Mouse (Mus musculus): ENCODE results near the gene Pck1. TPM values are rescaled to one million over a fixed set of nuclear protein-coding genes. Genes with fewer than 3 reads are reported as not detected.

The Pck1 gene
- polyA plus RNA-seq, 1 experiment from 2014 or later: not detected

- H3K4me3 ChIP-seq: no peak overlapping the region
- H3K4me1 ChIP-seq (replicated peaks): peaks cover 58% of the 10 kb centered on the region
- H3K27me3 ChIP-seq: 0 out of 2 replicates have a peak, but pooled peaks cover 14% of the 10 kb centered on the region
- no peak for ATAC-seq (ENCODE audit: low FRiP score)
- H3K4me2 ChIP-seq: no peak overlapping the region
- 41% methylated on average over 5 of the region's 5 CpGs for whole genome bisulfite sequencing
- no peak overlapping the region for H3K9ac ChIP-seq
- peak overlapping the region; percentile 67 for H3K27ac ChIP-seq
- no peaks in the 10 kb centered on the region for H3K9me3 ChIP-seq
- H3K36me3 ChIP-seq: no peaks in the 10 kb centered on the region
These were observed 15.6 kb downstream of the Pck1 start for GRCm38 (mm10) chr2:173168411-173168851.

- Histone ChIP-seq H3K4me1 (replicated peaks) (peaks cover 73% of the 10 kb centered on the region), H3K9ac (no peak overlapping the region), H3K27ac (no peak overlapping the region), H3K36me3 (no peaks in the 10 kb centered on the region), H3K4me3 (no peak overlapping the region), H3K27me3 (0 out of 2 replicates have a peak, but pooled peaks cover 9% of the 10 kb centered on the region), H3K4me2 (no peak overlapping the region), H3K9me3 (no peaks in the 10 kb centered on the region)
- 71% methylated on average over 2 of the region's 2 CpGs for WGBS
- no peak for ATAC-seq (ENCODE audit: low FRiP score)
These were observed 17.2 kb downstream of the Pck1 start for GRCm38 (mm10) chr2:173170081-173170480.

GRCm38 (mm10) chr2:173170715-173171114 is 17.9 kb downstream of the Pck1 start:
- no peak for ATAC-seq (ENCODE audit: low FRiP score)
- 0 out of 2 replicates have a peak, but pooled peaks cover 7% of the 10 kb centered on the region for H3K27me3 ChIP-seq
- no peaks in the 10 kb centered on the region for H3K9me3 ChIP-seq
- no peak overlapping the region for H3K4me3 ChIP-seq
- H3K27ac ChIP-seq: peak overlapping the region; percentile 93
- H3K36me3 ChIP-seq: no peaks in the 10 kb centered on the region
- H3K4me1 ChIP-seq (replicated peaks): peaks cover 73% of the 10 kb centered on the region
- 65% methylated on average over 2 of the region's 2 CpGs for WGBS
- no peak overlapping the region for H3K9ac ChIP-seq
- H3K4me2 ChIP-seq: no peak overlapping the region

GRCm38 (mm10) chr2:173171470-173171869 is 18.6 kb downstream of the Pck1 start:
- H3K27me3 ChIP-seq: no peaks in the 10 kb centered on the region
- H3K9me3 ChIP-seq: no peaks in the 10 kb centered on the region
- peak overlapping the region; percentile 18 for H3K4me3 ChIP-seq
- H3K9ac ChIP-seq: peak overlapping the region; percentile 51
- peak overlapping the region; percentile 93 for H3K27ac ChIP-seq
- WGBS: under 1% methylated on average over 30 of the region's 30 CpGs
- H3K36me3 ChIP-seq: no peaks in the 10 kb centered on the region
- peak overlapping the region; percentile 50 for H3K4me2 ChIP-seq
- peak; percentile 16 for ATAC-seq (ENCODE audit: low FRiP score)
- peaks cover 70% of the 10 kb centered on the region for H3K4me1 ChIP-seq (replicated peaks)

GRCm38 (mm10) chr2:173171956-173172355 is 19.1 kb downstream of the Pck1 start:
- Histone ChIP-seq H3K27ac (peak overlapping the region; percentile 93), H3K36me3 (no peaks in the 10 kb centered on the region), H3K4me3 (no peak overlapping the region), H3K27me3 (no peaks in the 10 kb centered on the region), H3K9ac (peak overlapping the region; percentile 51), H3K9me3 (no peaks in the 10 kb centered on the region), H3K4me2 (peak overlapping the region; percentile 50), H3K4me1 (replicated peaks) (peaks cover 69% of the 10 kb centered on the region)
- 0 out of 2 replicates have a peak, but pooled peaks have one; percentile 3 for ATAC-seq (ENCODE audit: low FRiP score)
- 47% methylated on average over 5 of the region's 5 CpGs for WGBS

- Histone ChIP-seq H3K27ac (peak overlapping the region; percentile 93), H3K4me3 (no peak overlapping the region), H3K9ac (no peak overlapping the region), H3K27me3 (no peaks in the 10 kb centered on the region), H3K4me2 (no peak overlapping the region), H3K9me3 (no peaks in the 10 kb centered on the region), H3K36me3 (no peaks in the 10 kb centered on the region), H3K4me1 (replicated peaks) (peaks cover 69% of the 10 kb centered on the region)
- no peak for ATAC-seq (ENCODE audit: low FRiP score)
- WGBS: 84% methylated on average over 1 of the region's 1 CpGs
These were observed 19.5 kb downstream of the Pck1 start for GRCm38 (mm10) chr2:173172386-173172785.

- Histone ChIP-seq H3K27me3 (no peaks in the 10 kb centered on the region), H3K4me2 (peak overlapping the region; percentile 57), H3K4me1 (replicated peaks) (peaks cover 65% of the 10 kb centered on the region), H3K27ac (peak overlapping the region; percentile 93), H3K4me3 (no peak overlapping the region), H3K36me3 (no peaks in the 10 kb centered on the region), H3K9ac (no peak overlapping the region), H3K9me3 (no peaks in the 10 kb centered on the region)
- WGBS: 5% methylated on average over 2 of the region's 2 CpGs
- ATAC-seq (ENCODE audit: low FRiP score): peak; percentile 46
These were observed 20.2 kb downstream of the Pck1 start for GRCm38 (mm10) chr2:173173008-173173407.

GRCm38 (mm10) chr2:173173521-173174511 is 21.0 kb downstream of the Pck1 start:
- peak; percentile 84 for ATAC-seq (ENCODE audit: low FRiP score)
- Histone ChIP-seq H3K9ac (peak overlapping the region; percentile 71), H3K4me1 (replicated peaks) (peaks cover 57% of the 10 kb centered on the region), H3K9me3 (no peaks in the 10 kb centered on the region), H3K4me2 (peak overlapping the region; percentile 57), H3K27me3 (no peaks in the 10 kb centered on the region), H3K27ac (peak overlapping the region; percentile 93), H3K36me3 (no peaks in the 10 kb centered on the region), H3K4me3 (peak overlapping the region; percentile 25)
- WGBS: 2% methylated on average over 22 of the region's 22 CpGs

GRCm38 (mm10) chr2:173174569-173174968 is 21.7 kb downstream of the Pck1 start:
- 30% methylated on average over 1 of the region's 1 CpGs for WGBS
- H3K4me3 ChIP-seq: no peak overlapping the region

GRCm38 (mm10) chr2:173175703-173176102 is 22.9 kb downstream of the Pck1 start:
- H3K27ac ChIP-seq: no peak overlapping the region
- H3K9me3 ChIP-seq: no peaks in the 10 kb centered on the region
- no peak overlapping the region for H3K4me2 ChIP-seq
- 0 out of 2 replicates have a peak, but pooled peaks cover under 1% of the 10 kb centered on the region for H3K27me3 ChIP-seq
- H3K36me3 ChIP-seq: no peaks in the 10 kb centered on the region
- ATAC-seq (ENCODE audit: low FRiP score): no peak
- no peak overlapping the region for H3K4me3 ChIP-seq
- H3K9ac ChIP-seq: no peak overlapping the region
- WGBS: 91% methylated on average over 5 of the region's 5 CpGs
- peaks cover 41% of the 10 kb centered on the region for H3K4me1 ChIP-seq (replicated peaks)

More at GRCm38 (mm10) chr2:173174569-173174968, 21.7 kb downstream of the Pck1 start:
- peak overlapping the region; percentile 57 for H3K4me2 ChIP-seq
- peaks cover 49% of the 10 kb centered on the region for H3K4me1 ChIP-seq (replicated peaks)
- H3K27ac ChIP-seq: peak overlapping the region; percentile 93
- H3K36me3 ChIP-seq: no peaks in the 10 kb centered on the region
- no peak overlapping the region for H3K9ac ChIP-seq
- no peaks in the 10 kb centered on the region for H3K27me3 ChIP-seq
- H3K9me3 ChIP-seq: no peaks in the 10 kb centered on the region
- ATAC-seq (ENCODE audit: low FRiP score): no peak

- no peaks in the 10 kb centered on the region for H3K9me3 ChIP-seq
- H3K27ac ChIP-seq: no peak overlapping the region
- no peaks in the 10 kb centered on the region for H3K36me3 ChIP-seq
- H3K4me2 ChIP-seq: no peak overlapping the region
- WGBS: 88% methylated on average over 5 of the region's 5 CpGs
- peaks cover 23% of the 10 kb centered on the region for H3K4me1 ChIP-seq (replicated peaks)
- H3K27me3 ChIP-seq: 0 out of 2 replicates have a peak, but pooled peaks cover 10% of the 10 kb centered on the region
- H3K9ac ChIP-seq: no peak overlapping the region
- no peak for ATAC-seq (ENCODE audit: low FRiP score)
- no peak overlapping the region for H3K4me3 ChIP-seq
These were observed 24.6 kb downstream of the Pck1 start for GRCm38 (mm10) chr2:173177481-173177880.

GRCm38 (mm10) chr2:173177951-173178350 is 25.1 kb downstream of the Pck1 start:
- H3K9me3 ChIP-seq: no peaks in the 10 kb centered on the region
- H3K9ac ChIP-seq: no peak overlapping the region
- peaks cover 14% of the 10 kb centered on the region for H3K27me3 ChIP-seq
- H3K4me3 ChIP-seq: no peak overlapping the region
- H3K4me2 ChIP-seq: no peak overlapping the region
- no peaks in the 10 kb centered on the region for H3K36me3 ChIP-seq
- 88% methylated on average over 8 of the region's 8 CpGs for WGBS
- H3K27ac ChIP-seq: no peak overlapping the region
- ATAC-seq (ENCODE audit: low FRiP score): no peak
- peaks cover 18% of the 10 kb centered on the region for H3K4me1 ChIP-seq (replicated peaks)
